Mouse (Mus musculus) embryo, embryonic 11 days (tissue): ENCODE results near the gene Atxn7l2.

Source experiments
- DNase-seq: peaks from one replicate; pipeline ENCODE4 v3.0.0-alpha.2; 2015

The Atxn7l2 gene

DNA sequence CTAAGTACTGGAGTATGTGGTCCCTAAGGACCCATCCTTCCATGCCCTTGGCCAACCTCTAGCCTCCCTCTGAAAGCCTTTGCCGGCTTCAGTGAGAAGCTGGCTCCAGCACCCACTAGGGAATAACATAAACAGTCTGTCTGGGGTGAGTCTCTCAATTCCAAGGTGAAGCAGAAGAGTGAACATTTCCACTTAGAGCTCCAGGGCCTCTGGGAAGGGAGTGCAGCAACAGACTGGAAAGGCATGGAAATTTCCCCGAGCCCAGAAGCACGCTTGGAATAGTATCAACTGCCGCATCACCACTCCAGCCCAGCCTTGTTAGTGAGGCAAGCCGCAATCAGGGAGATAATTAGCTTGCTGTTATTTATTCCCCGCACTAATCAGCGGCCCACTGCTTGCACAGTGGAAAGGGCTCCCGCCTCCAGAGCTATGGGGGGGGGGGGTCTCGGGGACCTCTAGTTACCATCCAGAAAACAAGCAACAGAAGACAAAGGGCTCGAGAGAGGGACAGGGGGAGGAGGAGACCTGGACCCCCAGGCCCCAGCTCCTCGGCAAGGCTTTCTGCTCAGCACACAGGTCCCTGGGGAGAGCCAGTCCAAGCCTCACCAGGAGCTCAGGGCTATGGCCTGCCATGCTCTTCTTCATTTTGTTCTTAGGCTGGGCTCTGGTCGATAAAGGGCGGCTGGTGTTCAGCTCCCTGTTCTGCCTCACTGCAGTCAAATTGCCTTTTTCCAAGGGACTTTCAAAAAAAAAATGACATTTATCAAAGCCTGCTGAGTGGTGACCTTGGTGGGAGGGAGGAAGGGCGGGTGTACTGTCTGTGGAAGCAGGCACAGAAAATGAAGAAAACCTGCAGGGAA, 35.8 kb downstream of the Atxn7l2 start:
- DNase-seq: no peak

DNA sequence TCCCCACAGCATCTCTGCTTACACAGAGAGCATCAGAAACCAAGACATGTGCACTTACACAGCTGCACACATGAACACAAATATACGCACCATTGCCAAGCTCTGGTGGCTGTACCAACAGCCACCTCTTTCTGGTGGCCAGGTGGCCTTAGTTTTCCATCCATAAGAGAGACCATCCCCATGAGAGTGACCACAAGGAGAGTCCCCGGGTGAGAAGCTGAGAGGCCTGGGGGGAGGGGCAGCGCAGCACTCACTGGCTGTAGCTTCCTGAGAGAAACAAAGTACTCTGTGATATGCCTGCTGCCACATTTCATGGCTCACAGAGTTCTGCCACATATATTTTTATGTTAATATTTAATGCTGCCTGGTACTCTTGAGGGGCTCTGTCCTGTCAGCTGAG, 41.5 kb downstream of the Atxn7l2 start:
- no peak for DNase-seq

DNA sequence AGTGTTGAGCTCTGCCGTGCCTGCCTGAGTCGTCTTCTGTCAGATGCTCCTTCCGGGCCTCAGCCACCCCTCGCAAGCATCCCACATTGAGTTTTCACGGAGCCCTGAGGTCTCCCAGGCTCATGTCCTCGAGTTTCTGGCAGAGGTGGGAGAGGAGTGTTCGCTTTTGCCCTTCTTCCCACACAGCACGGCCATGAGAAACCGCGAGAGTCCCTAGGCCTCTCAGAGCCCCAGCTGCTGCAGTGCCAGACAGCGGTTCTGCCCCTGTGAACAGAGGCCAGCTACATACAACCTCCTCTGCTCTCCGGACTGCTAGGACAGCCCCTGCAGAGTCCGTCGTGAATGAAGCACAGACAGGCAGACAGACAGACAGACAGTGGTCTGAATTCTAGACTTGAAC, 43.2 kb downstream of the Atxn7l2 start:
- DNase-seq: no peak

DNA sequence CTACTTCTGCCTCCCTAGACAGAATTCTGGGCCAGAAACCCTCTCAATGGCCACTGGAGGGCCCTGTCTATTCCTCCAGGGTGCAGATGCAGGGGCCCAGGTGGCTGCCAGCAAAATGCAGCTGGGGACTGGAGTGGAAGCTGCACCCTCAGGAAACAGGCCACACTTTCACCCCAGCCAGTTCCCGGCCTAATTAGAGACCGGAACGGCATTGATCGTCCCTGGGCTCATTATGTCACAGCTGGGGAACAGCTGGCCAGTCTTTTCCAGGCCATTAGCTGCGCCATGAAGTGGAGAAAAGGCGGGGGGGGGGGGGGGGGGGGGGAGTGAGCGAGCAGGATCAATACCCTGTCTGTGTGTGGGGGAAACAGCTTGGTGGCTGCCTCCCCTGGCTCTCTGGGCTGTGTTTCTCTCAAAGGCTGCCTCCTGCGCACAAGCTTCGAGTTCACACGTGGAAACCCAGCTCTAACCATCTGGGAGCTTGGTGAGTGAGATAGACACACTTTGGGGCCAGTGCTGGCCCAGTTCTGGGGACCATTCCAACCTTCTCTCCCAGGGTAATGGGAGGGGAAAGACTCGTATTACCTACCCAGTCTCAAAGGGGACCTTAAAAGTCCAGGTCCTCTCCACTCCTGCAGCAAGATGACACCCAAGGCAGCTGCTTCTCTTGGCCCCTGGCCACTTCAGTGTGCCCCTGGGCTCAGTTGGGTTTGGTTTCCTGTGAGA, 44.1 kb downstream of the Atxn7l2 start:
- peak; percentile 83 for DNase-seq

DNA sequence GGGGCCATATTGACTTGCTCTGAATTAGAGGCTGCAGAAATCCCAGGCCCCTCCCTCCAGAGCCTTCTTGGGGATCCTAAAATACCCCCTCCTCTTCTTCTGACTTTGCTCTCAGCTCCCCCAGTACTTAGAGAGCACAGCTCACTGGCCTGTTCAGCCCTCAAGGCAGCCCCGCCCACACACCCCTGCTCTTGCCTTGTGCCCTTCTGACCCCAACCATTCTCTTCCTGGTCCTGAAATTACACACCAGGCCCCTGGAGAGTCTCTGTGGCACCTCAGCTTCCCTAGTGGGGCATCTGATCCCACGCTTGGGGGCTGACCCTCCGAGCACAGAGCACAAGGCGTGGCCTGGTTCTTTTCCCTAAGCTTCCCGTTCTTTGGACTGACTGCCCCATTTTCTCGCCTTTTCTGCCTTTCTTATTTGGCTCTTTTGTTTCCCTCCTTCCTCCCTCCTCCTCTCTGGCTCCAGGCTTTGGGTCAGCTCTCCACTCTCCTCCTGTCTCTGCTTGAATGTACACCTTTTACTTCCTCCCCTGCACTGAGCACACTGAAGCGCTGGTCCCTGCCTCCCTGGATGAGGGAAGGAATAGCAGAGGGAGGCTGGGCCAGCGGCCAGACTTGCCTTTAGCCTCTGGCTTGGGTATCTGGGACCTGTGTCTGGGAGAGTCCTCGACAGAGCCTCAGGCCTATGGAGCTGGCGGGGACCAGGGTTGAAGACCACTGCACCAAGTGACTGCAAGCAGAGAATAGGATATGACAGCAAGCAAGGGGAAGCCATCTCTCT, 45.0 kb downstream of the Atxn7l2 start:
- peak; percentile 64 for DNase-seq

DNA sequence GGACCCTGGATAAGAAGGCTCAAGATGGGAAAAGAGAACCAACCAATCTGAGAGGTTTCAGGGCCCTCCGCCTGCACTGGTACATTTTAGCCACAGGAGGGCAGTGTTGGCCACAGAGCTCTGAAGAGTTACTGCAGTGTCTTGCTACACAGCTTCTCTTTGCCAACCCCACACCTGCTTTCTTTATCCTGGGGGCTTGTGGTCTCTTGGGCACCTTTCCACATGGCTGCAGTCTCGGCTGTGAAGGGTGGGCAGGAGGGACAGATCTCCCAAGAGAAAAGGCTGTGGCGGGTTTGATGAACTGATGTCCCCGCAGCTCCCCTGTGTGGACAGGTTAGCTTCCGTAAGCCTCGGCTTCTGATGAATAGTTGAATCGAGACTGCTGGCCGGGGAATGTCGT, 45.9 kb downstream of the Atxn7l2 start:
- peak; percentile 86 for DNase-seq

DNA sequence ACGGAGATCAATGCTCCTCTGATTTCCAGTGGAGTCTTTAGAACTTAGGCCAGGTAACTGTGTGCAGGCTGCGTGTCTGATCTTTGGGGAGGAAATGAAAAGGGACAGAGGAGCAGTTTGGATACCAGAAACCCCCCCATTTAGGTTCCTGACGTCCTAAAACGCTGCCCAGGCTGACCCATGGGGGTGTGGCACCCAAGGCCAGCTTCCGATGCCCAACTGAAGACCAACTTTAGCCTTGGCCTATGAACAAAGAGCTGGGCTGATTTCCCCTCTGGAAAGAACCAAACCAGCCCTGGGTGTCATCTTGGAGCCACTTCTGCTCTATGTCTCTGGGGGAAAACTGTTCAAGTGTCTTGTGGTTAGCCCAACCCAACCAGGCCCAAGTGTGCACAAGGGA, 46.6 kb downstream of the Atxn7l2 start:
- DNase-seq: no peak

DNA sequence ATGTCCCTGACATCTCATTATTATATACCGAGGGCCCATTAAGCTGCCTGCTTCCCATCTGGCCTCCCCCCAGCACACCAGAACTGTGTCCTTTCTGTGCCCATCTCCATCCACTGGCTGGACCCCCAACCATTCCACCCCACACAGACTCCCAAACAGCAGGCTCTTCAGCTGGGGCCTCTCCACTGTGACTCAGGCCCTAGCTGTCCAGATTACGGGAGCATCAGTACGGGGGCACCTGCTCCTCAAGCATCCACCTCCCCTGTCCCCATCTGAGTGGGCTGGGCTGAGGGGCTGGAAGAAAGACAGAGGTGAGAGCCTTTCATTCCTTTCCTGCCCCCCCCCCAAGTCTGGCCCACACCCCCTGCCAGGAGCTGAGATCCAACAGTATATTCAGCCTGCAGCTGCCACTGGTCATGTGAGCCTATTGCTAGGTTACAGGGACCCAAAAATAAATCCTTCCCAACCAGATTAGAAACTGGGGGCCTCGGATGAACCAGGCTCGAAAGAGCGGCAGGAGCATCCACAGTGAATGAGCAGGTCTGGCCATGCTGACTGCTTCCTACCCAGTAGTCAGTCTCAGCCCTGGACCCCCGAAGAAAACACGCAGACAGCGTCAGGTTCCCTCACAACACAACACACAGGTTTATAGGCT, 52.2 kb downstream of the Atxn7l2 start:
- DNase-seq: no peak

DNA sequence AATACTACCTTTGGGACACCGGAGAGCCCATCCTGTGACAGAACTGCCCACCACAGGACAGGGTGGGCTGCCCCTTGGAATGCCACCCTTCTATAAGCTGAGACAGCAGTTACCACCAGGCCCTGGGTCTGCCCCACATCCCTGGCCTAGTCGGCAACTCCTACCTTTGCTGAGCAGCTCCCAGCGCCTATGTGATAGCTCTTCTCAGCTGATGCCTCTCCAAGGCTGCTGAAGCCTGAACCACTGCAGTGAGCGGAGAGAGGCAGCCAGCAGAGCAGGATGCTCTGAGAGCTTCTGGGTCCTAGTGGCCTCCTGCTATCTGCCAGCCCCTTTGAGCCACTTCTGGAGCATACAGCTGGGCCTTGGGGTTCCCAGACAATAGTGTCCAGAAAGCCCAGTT, 56.1 kb downstream of the Atxn7l2 start, which contains the start of gene Gpr61:
TSS of gene Gpr61 (minus strand) at position 227 of the 400 bp plus-strand sequence.
- no peak for DNase-seq

DNA sequence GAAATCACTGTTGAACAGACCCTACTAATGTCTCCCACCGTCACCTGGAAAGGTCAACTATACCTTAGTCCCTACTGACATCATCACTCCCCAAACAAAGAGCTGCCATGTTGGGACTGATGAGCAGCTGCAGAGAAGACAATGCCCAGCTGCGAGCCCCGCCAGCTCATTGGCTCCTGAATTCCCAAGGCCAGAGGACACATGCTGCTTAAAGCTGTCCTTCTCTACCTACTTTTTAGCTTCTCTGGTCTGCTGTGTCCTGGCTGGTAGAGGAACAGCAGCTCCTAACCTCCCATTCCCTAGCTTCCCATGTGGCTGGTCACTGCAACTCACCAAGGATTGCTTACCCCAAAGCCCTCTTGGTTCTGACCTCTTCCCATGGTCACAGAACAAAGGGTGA, 58.4 kb downstream of the Atxn7l2 start:
- DNase-seq: no peak
